Mouse (Mus musculus) heart, adult 2 months (tissue): Measurements from ENCODE around the gene Tmem39b. TPM values are rescaled to one million over a fixed set of nuclear protein-coding genes. Genes with fewer than 3 reads are reported as not detected.

Source experiments
- DNase-seq, 2 experiments: peaks; one replicate each; pipeline ENCODE4 v3.0.0; 2021
- H3K27ac ChIP-seq: fragments of 200-600 bp; 2 replicates; pipeline ENCODE4 v1.8.1; 2022
- H3K27me3 ChIP-seq: fragments of 200-500 bp; 2 replicates; pipeline ENCODE4 v1.6.1; 2012; ENCODE audit warnings: mild to moderate bottlenecking, low read length, inconsistent platforms, mixed read lengths; ENCODE audit not compliant: control insufficient read depth, insufficient read depth
- H3K36me3 ChIP-seq: fragments of 200-500 bp; 2 replicates; pipeline ENCODE4 v1.6.1; 2012; ENCODE audit warnings: low read length, inconsistent platforms; ENCODE audit not compliant: control insufficient read depth, insufficient read depth
- H3K4me1 ChIP-seq: fragments of 200-500 bp; 2 replicates; pipeline ENCODE4 v1.6.1; 2011; ENCODE audit warnings: low read length; ENCODE audit not compliant: control insufficient read depth, insufficient read depth
- H3K4me3 ChIP-seq: fragments of 200-600 bp; 2 replicates; pipeline ENCODE4 v1.8.1; 2022
- H3K79me2 ChIP-seq: fragments of 200-500 bp; replicated peaks from 2 replicates; pipeline ENCODE4 v1.6.1; 2012; ENCODE audit warnings: mild to moderate bottlenecking, inconsistent platforms, low read length, moderate library complexity, mixed read lengths; ENCODE audit not compliant: control insufficient read depth, insufficient read depth
- H3K9ac ChIP-seq: fragments of 200-500 bp; 2 replicates; pipeline ENCODE4 v1.6.1; 2012; ENCODE audit warnings: low read depth, mild to moderate bottlenecking, control low read depth, inconsistent platforms, low read length, mixed read lengths
- CTCF ChIP-seq: fragments of 200-600 bp; IDR thresholded peaks from 2 replicates; pipeline ENCODE4 v1.8.1; 2022; ENCODE audit warnings: antibody characterized with exemption, mild to moderate bottlenecking, moderate library complexity
- EP300 ChIP-seq: fragments of 200-500 bp; IDR thresholded peaks from 2 replicates; pipeline ENCODE4 v1.6.1; 2011; ENCODE audit warnings: low read depth, low read length, control low read depth; ENCODE audit not compliant: insufficient read depth
- POLR2A ChIP-seq: fragments of 200-500 bp; IDR thresholded peaks from 2 replicates; pipeline ENCODE4 v1.6.1; 2011; ENCODE audit warnings: mild to moderate bottlenecking, low read depth, low read length, control low read depth; ENCODE audit not compliant: insufficient read depth
- WGBS: fragments of 180-500 bp; shearing (Covaris S2); methylation state at CpG from one replicate; pipeline ENCODE4 v1.1.7; 2018; 5-methylcytosine and 5-hydroxymethylcytosine counted together
- intact Hi-C: fragments of 180-260 bp; cut with DNase I; formaldehyde crosslinking; loops from one replicate; pipeline ENCODE4 v1.15.1; 2025
- microRNA-seq, 2 experiments: library from miRNA; unstranded; fragments of <30 nt; microRNA quantifications; one replicate each; pipeline ENCODE4 v1.2.0; 2021
- polyA plus RNA-seq: library from polyadenylated mRNA; depleted of rRNA; stranded (reverse); fragments of >200 nt; gene quantifications from 2 replicates; pipeline ENCODE4 v1.2.3, GENCODE M21; 2012; rRNA removed
- total RNA-seq, 2 experiments: library from RNA; stranded (reverse); gene quantifications; 2 replicates each; pipeline ENCODE4 v1.2.3; 2021

Gene Tmem39b
- total and polyA plus RNA-seq, 3 experiments: 4.8 to 13.4 (median 5.0) TPM

DNA sequence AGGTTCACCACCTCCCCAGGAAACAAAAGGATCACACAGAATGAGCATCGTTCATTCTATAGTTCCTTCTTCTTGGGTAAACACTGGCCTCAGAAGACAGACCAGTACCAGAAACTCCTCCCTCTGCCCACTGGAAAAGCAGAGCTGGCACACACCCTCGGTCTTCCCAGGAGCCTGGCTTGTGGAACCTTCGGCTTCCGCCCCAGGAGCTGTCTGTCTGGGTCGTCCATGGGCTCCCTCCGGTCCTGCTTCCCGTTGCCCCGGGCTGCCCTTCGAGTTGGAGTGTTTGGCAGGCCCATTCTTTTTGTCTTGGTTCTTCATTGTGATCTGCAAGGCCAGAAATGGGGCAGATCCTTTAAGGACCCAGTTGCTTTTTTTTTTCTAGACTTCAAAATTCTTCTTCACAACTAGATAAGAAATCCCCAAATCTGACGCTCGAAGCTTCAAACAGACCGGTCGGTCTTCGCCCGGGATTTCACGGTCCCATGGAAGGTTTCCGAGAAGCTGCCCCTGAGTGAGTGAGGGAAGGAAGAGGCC, 56.5 kb downstream of the Tmem39b start:
- no peaks in the 10 kb centered on the region; the same call in 1 of the 2 replicates for H3K79me2 ChIP-seq
- H3K4me1 ChIP-seq: peaks cover 2% of the 10 kb centered on the region
- intact Hi-C loops: loop anchor here (1.0 kb wide), 1 partner anchor 16 kb away; no protein-coding TSS in a partner anchor
- H3K27ac ChIP-seq: peak overlapping the region; percentile 83
- DNase-seq: peak; percentile 61 to 63
- H3K27me3 ChIP-seq: no peaks in the 10 kb centered on the region
- H3K9ac ChIP-seq: peak overlapping the region; percentile 89
- H3K36me3 ChIP-seq: peaks cover 4% of the 10 kb centered on the region; the same call in 1 of the 2 replicates
- H3K4me3 ChIP-seq: peak overlapping the region; percentile 60
- TF ChIP-seq POLR2A (no peak), CTCF (no peak), EP300 (no peak)
- WGBS: under 1% methylated on average over 17 of the region's 17 CpGs

- H3K27ac ChIP-seq: no peak overlapping the region; the same call in 1 of the 2 replicates
- no peak overlapping the region for H3K4me3 ChIP-seq
- no peak for DNase-seq
- intact Hi-C loops: no loop called here
- peaks cover 4% of the 10 kb centered on the region; the same call in 1 of the 2 replicates for H3K36me3 ChIP-seq
- 0 out of 2 replicates have a peak overlapping the region, but pooled peaks have one; percentile 8 for H3K9ac ChIP-seq
- H3K79me2 ChIP-seq: no peaks in the 10 kb centered on the region; the same call in 1 of the 2 replicates
- 67% methylated on average over 15 of the region's 15 CpGs for WGBS
- TF ChIP-seq POLR2A: no peak
- TF ChIP-seq CTCF: no peak
- TF ChIP-seq EP300: no peak
- H3K4me1 ChIP-seq: peaks cover 2% of the 10 kb centered on the region
- H3K27me3 ChIP-seq: no peaks in the 10 kb centered on the region
Observed at GRCm38 (mm10) chr4:129639221-129639620, 57.4 kb downstream of the Tmem39b start.

DNA sequence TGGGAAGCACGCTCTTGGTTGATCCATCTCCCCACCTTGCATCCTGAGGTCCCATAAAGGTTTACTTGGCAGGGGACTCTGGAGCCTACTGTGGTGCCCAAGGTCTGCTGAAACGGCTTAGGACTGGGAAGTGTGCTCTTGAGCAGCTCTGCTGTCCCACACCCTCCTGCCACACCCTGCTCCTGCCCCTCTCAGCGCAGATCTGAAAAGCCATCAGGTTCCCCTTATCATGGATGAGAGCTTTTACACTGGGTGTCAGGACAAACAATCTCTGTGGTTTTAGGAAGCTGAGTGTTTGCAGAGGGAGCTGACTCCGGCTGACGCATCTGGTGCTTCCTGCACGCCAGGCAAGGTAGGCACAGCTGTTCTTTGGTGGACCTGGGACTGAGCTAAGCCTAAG, 62.8 kb downstream of the Tmem39b start:
- Histone ChIP-seq H3K9ac (no peak overlapping the region), H3K4me1 (no peaks in the 10 kb centered on the region), H3K27ac (no peak overlapping the region), H3K27me3 (no peaks in the 10 kb centered on the region), H3K36me3 (no peaks in the 10 kb centered on the region), H3K4me3 (no peak overlapping the region), H3K79me2 (no peaks in the 10 kb centered on the region)
- TF ChIP-seq EP300: no peak
- TF ChIP-seq POLR2A: no peak
- TF ChIP-seq CTCF: no peak
- no peak for DNase-seq
- intact Hi-C loops: no loop called here
- WGBS: 94% methylated on average over 6 of the region's 6 CpGs

DNA sequence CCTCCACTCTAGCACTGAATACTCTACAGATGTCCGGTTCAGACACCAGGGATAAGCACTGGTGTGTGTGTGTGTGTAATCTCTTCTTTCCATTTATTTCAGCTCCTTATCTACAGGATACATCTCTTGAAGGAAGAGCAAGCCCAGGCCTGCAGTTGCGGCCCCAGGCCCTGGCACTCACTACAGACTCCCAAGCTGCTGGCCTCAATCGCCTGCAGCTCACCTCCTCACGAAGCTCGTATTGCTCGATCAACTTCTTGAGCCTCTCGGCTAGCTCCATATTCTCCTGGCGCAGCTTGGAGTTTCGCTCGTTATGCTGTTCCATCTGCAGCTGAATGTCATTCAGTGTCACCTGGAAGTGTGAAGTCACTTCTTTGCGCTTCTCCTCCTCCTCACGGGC, 64.8 kb downstream of the Tmem39b start:
- H3K9ac ChIP-seq: no peak overlapping the region
- TF ChIP-seq CTCF (no peak), POLR2A (no peak), EP300 (no peak)
- no peaks in the 10 kb centered on the region for H3K79me2 ChIP-seq
- H3K27ac ChIP-seq: no peak overlapping the region
- H3K4me1 ChIP-seq: no peaks in the 10 kb centered on the region
- no peak for DNase-seq
- H3K36me3 ChIP-seq: no peaks in the 10 kb centered on the region
- intact Hi-C loops: no loop called here
- no peaks in the 10 kb centered on the region for H3K27me3 ChIP-seq
- WGBS: 77% methylated on average over 12 of the region's 12 CpGs
- H3K4me3 ChIP-seq: no peak overlapping the region

DNA sequence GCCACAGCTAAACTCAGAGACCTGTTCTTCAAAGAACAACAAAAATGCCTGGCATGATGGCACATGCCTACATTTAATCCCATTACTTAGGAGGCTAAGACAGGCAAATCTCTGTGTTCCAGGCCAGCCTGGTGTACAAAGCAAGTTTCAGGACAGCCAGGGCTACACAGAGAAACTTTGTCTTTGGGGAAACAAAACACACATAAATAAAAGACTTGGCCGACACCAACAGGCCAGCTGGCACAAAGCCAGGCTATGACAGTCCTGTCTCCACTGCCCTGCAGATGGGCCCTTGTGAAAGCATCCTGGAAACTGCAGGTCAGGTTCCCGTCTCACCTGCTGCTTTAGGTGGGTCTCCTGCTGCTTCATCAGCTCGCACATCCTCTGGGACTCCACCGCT, 65.7 kb downstream of the Tmem39b start:
- Histone ChIP-seq H3K27me3 (no peaks in the 10 kb centered on the region), H3K79me2 (no peaks in the 10 kb centered on the region), H3K4me3 (no peak overlapping the region), H3K9ac (no peak overlapping the region), H3K27ac (no peak overlapping the region), H3K36me3 (no peaks in the 10 kb centered on the region), H3K4me1 (no peaks in the 10 kb centered on the region)
- TF ChIP-seq POLR2A (no peak), EP300 (no peak), CTCF (no peak)
- intact Hi-C loops: no loop called here
- 57% methylated on average over 4 of the region's 4 CpGs for WGBS
- DNase-seq: no peak

Small RNA genes within 50 kb of the gene (microRNA-seq; reads per million reads assigned to microRNA genes)
- 0 reads per million in 2 experiments for gene Mir7016

Other genes starting within 250 kb of the Tmem39b start
- gene Bsdc1, start 235.3 kb downstream of the Tmem39b start, total RNA-seq: 10 to 100 TPM; 48.8 to 50.3 TPM
- gene Bsdc1, start 235.3 kb downstream of the Tmem39b start, polyA plus RNA-seq: 21.3 and 25.0 TPM in 2 replicates
- not detected for gene Tssk3, start 205.8 kb downstream of the Tmem39b start, total RNA-seq
- 0.14 TPM in 1 of 2 replicates, not detected in the other for gene Tssk3, start 205.8 kb downstream of the Tmem39b start, polyA plus RNA-seq
- under 1 TPM in 1 of 2 experiments, not detected in 1; 0.45 TPM for gene Fam229a, start 205.6 kb downstream of the Tmem39b start, total RNA-seq
- 0.64 TPM in 1 of 2 replicates, not detected in the other for gene Fam229a, start 205.6 kb downstream of the Tmem39b start, polyA plus RNA-seq
- gene Marcksl1, start 183.3 kb downstream of the Tmem39b start, total RNA-seq: 1 to 10 TPM; 3.5 to 5.1 TPM
- 5.1 and 7.0 TPM in 2 replicates for gene Marcksl1, start 183.3 kb downstream of the Tmem39b start, polyA plus RNA-seq
- gene Hdac1, start 154.1 kb downstream of the Tmem39b start, total RNA-seq: 10 to 100 TPM; 15.7 to 16.1 TPM
- gene Hdac1, start 154.1 kb downstream of the Tmem39b start, polyA plus RNA-seq: 17.9 and 35.2 TPM in 2 replicates
- gene Lck, start 123.2 kb downstream of the Tmem39b start, total RNA-seq: 1 to 10 TPM in 1 of 2 experiments, under 1 TPM in 1; 0.84 to 1.1 TPM
- gene Lck, start 123.2 kb downstream of the Tmem39b start, polyA plus RNA-seq: 1.6 and 3.5 TPM in 2 replicates
- gene Fam167b, start 118.3 kb downstream of the Tmem39b start, total RNA-seq: under 1 TPM in 1 of 2 experiments, not detected in 1; 0.81 TPM
- 1.4 and 1.8 TPM in 2 replicates for gene Fam167b, start 118.3 kb downstream of the Tmem39b start, polyA plus RNA-seq
- gene Eif3i, start 96.2 kb downstream of the Tmem39b start, total RNA-seq: 100 to 1,000 TPM; 116 to 132 TPM
- 185 and 257 TPM in 2 replicates for gene Eif3i, start 96.2 kb downstream of the Tmem39b start, polyA plus RNA-seq
- gene Tmem234, start 96.2 kb downstream of the Tmem39b start, total RNA-seq: 10 to 100 TPM; 35.9 to 41.7 TPM
- 69.5 and 74.9 TPM in 2 replicates for gene Tmem234, start 96.2 kb downstream of the Tmem39b start, polyA plus RNA-seq
- gene Dcdc2b, start 82.6 kb downstream of the Tmem39b start, total RNA-seq: under 1 TPM; 0.39 to 0.45 TPM
- 1.7 and 3.3 TPM in 2 replicates for gene Dcdc2b, start 82.6 kb downstream of the Tmem39b start, polyA plus RNA-seq
- 10 to 100 TPM; 13.0 to 19.7 TPM for gene Iqcc, start 77.7 kb downstream of the Tmem39b start, total RNA-seq
- 24.5 and 30.9 TPM in 2 replicates for gene Iqcc, start 77.7 kb downstream of the Tmem39b start, polyA plus RNA-seq
- gene Ccdc28b, start 72.9 kb downstream of the Tmem39b start, total RNA-seq: 10 to 100 TPM; 11.3 to 16.8 TPM
- gene Ccdc28b, start 72.9 kb downstream of the Tmem39b start, polyA plus RNA-seq: 10.8 and 22.5 TPM in 2 replicates
- 10 to 100 TPM; 25.6 to 27.2 TPM for gene Txlna, start 55.8 kb downstream of the Tmem39b start, total RNA-seq
- gene Txlna, start 55.8 kb downstream of the Tmem39b start, polyA plus RNA-seq: 13.7 and 23.3 TPM in 2 replicates
- 10 to 100 TPM; 69.6 to 79.2 TPM for gene Kpna6, start 24.1 kb downstream of the Tmem39b start, total RNA-seq
- gene Kpna6, start 24.1 kb downstream of the Tmem39b start, polyA plus RNA-seq: 28.2 and 57.9 TPM in 2 replicates
- gene Khdrbs1, start 45.5 kb upstream of the Tmem39b start, total RNA-seq: 10 to 100 TPM; 38.1 to 41.7 TPM
- 11.4 and 11.7 TPM in 2 replicates for gene Khdrbs1, start 45.5 kb upstream of the Tmem39b start, polyA plus RNA-seq
- 100 to 1,000 TPM; 194 to 199 TPM for gene Ptp4a2, start 114.4 kb upstream of the Tmem39b start, total RNA-seq
- 51.6 and 110 TPM in 2 replicates for gene Ptp4a2, start 114.4 kb upstream of the Tmem39b start, polyA plus RNA-seq
- under 1 TPM in 1 of 2 experiments, not detected in 1; 0.07 TPM for gene Spocd1, start 232.4 kb upstream of the Tmem39b start, total RNA-seq
- gene Spocd1, start 232.4 kb upstream of the Tmem39b start, polyA plus RNA-seq: not detected in 2 replicates